Mouse (Mus musculus) MEL (cell line): ENCODE measurements at regions not wholly inside any gene's neighbourhood (a gene's known extent, or its start where the extent isn't known, plus 50 kb on each side); places are given as distances from the start of the nearest gene placed in this dataset.

Experiments used
- DNase-seq: peaks from one replicate; pipeline ENCODE4 v3.0.0; 2011; ENCODE audit warnings: low read depth, low spot score
- H3K27ac ChIP-seq: 2 replicates; pipeline ENCODE4 v1.5.1; 2012; ENCODE audit warnings: low read depth, mild to moderate bottlenecking, control low read depth, low read length, moderate library complexity; ENCODE audit not compliant: control insufficient read depth
- H3K27me3 ChIP-seq, 2 experiments: fragments of 150-350 bp in 1 of 2; sonication (generic) in 1 of 2; 2 replicates each; pipeline ENCODE4 v1.6.1; 2012; ENCODE audit warnings: low read length in 2 of 2, mild to moderate bottlenecking in 2 of 2, improper control_type of control experiment in 1 of 2, moderate library complexity in 1 of 2; ENCODE audit not compliant: insufficient read depth in 2 of 2, control insufficient read depth in 1 of 2
- H3K36me3 ChIP-seq, 2 experiments: 2 replicates each; pipeline ENCODE4 v1.6.1; 2012 to 2014; ENCODE audit warnings: low read length in 2 of 2, improper control_type of control experiment in 1 of 2, inconsistent platforms in 1 of 2, mild to moderate bottlenecking in 1 of 2; ENCODE audit not compliant: insufficient read depth in 2 of 2, control insufficient read depth in 1 of 2
- H3K4me1 ChIP-seq, 2 experiments: fragments of 150-350 bp in 1 of 2; sonication (generic) in 1 of 2; 2 replicates each; pipeline ENCODE4 v1.6.1; 2012; ENCODE audit warnings: low read length in 2 of 2, improper control_type of control experiment in 1 of 2, mild to moderate bottlenecking in 1 of 2; ENCODE audit not compliant: insufficient read depth in 2 of 2, control insufficient read depth in 1 of 2
- H3K4me3 ChIP-seq, 2 experiments: fragments of 150-350 bp in 1 of 2; sonication (generic) in 1 of 2; 2 replicates each; pipeline ENCODE4 v1.5.1; 2012; ENCODE audit warnings: low read depth in 2 of 2, low read length in 2 of 2, mild to moderate bottlenecking in 2 of 2, moderate library complexity in 2 of 2, control low read depth in 1 of 2, improper control_type of control experiment in 1 of 2; ENCODE audit not compliant: control insufficient read depth in 1 of 2, insufficient read depth in 1 of 2
- H3K79me2 ChIP-seq: 2 replicates; pipeline ENCODE4 v1.6.1; 2012; ENCODE audit warnings: mild to moderate bottlenecking, low read length, moderate library complexity; ENCODE audit not compliant: control insufficient read depth, poor library complexity, insufficient read depth
- H3K9ac ChIP-seq: 2 replicates; pipeline ENCODE4 v1.6.1; 2012; ENCODE audit warnings: low read depth, mild to moderate bottlenecking, control low read depth, low read length, moderate library complexity; ENCODE audit not compliant: control insufficient read depth, poor library complexity, severe bottlenecking
- H3K9me3 ChIP-seq: fragments of 150-350 bp; sonication (generic); replicated peaks from 2 replicates; pipeline ENCODE4 v1.6.1; 2012; ENCODE audit warnings: mild to moderate bottlenecking, low read length, improper control_type of control experiment, moderate library complexity; ENCODE audit not compliant: insufficient read depth
- BHLHE40 ChIP-seq: IDR thresholded peaks from 2 replicates; pipeline ENCODE4 v1.6.1; 2012; ENCODE audit warnings: low read depth, mild to moderate bottlenecking, inconsistent platforms, low read length, improper control_type of control experiment, borderline replicate concordance
- CHD1 ChIP-seq: IDR thresholded peaks from 2 replicates; pipeline ENCODE4 v1.6.1; 2012; ENCODE audit warnings: low read depth, mild to moderate bottlenecking, inconsistent platforms, low read length, improper control_type of control experiment
- ELF1 ChIP-seq: IDR thresholded peaks from 2 replicates; pipeline ENCODE4 v1.6.1; 2014; ENCODE audit warnings: low read depth, mild to moderate bottlenecking, inconsistent platforms, low read length, improper control_type of control experiment, moderate library complexity
- ETS1 ChIP-seq: IDR thresholded peaks from 2 replicates; pipeline ENCODE4 v1.6.1; 2012; ENCODE audit warnings: low read depth, mild to moderate bottlenecking, inconsistent platforms, low read length, improper control_type of control experiment, moderate library complexity
- MAFK ChIP-seq: IDR thresholded peaks from 2 replicates; pipeline ENCODE4 v1.6.1; 2011; ENCODE audit warnings: low read depth, mild to moderate bottlenecking, low read length, improper control_type of control experiment, borderline replicate concordance
- MAX ChIP-seq: IDR thresholded peaks from 2 replicates; pipeline ENCODE4 v1.6.1; 2011; ENCODE audit warnings: low read length, improper control_type of control experiment
- MEF2A ChIP-seq: IDR thresholded peaks from 2 replicates; pipeline ENCODE4 v1.6.1; 2014; ENCODE audit warnings: low read depth, mild to moderate bottlenecking, inconsistent platforms, low read length, improper control_type of control experiment; ENCODE audit not compliant: poor library complexity, insufficient replicate concordance, severe bottlenecking; ENCODE audit errors: extremely low read depth
- MYC ChIP-seq: IDR thresholded peaks from 2 replicates; pipeline ENCODE4 v1.6.1; 2011; ENCODE audit warnings: low read depth, mild to moderate bottlenecking, low read length, improper control_type of control experiment, moderate library complexity
- NELFE ChIP-seq: IDR thresholded peaks from 2 replicates; pipeline ENCODE4 v1.6.1; 2011; ENCODE audit warnings: low read depth, low read length, improper control_type of control experiment
- NRF1 ChIP-seq: IDR thresholded peaks from 2 replicates; pipeline ENCODE4 v1.6.1; 2014; ENCODE audit warnings: low read depth, mild to moderate bottlenecking, inconsistent platforms, low read length, improper control_type of control experiment, moderate library complexity; ENCODE audit not compliant: poor library complexity, insufficient read depth, severe bottlenecking
- POLR2A ChIP-seq, 2 experiments: IDR thresholded peaks; 2 replicates each; pipeline ENCODE4 v1.6.1; 2011 to 2012; ENCODE audit warnings: low read length in 2 of 2, mild to moderate bottlenecking in 2 of 2, control low read depth in 1 of 2, improper control_type of control experiment in 1 of 2, low read depth in 1 of 2, moderate library complexity in 1 of 2; ENCODE audit not compliant: control insufficient read depth in 1 of 2, insufficient read depth in 1 of 2, poor library complexity in 1 of 2
- POLR2AphosphoS2 ChIP-seq: IDR thresholded peaks from 2 replicates; pipeline ENCODE4 v1.6.1; 2011; ENCODE audit warnings: low read length, improper control_type of control experiment
- RAD21 ChIP-seq: IDR thresholded peaks from 2 replicates; pipeline ENCODE4 v1.6.1; 2011; ENCODE audit warnings: mild to moderate bottlenecking, low read depth, low read length, improper control_type of control experiment
- RCOR1 ChIP-seq: IDR thresholded peaks from 2 replicates; pipeline ENCODE4 v1.6.1; 2012; ENCODE audit warnings: low read depth, mild to moderate bottlenecking, inconsistent platforms, low read length, improper control_type of control experiment
- SMC3 ChIP-seq: IDR thresholded peaks from 2 replicates; pipeline ENCODE4 v1.6.1; 2011; ENCODE audit warnings: low read depth, low read length, improper control_type of control experiment
- TAL1 ChIP-seq: IDR thresholded peaks from 2 replicates; pipeline ENCODE4 v1.6.1; 2012; ENCODE audit warnings: mild to moderate bottlenecking, inconsistent platforms, low read length, moderate library complexity, mixed read lengths
- TCF12 ChIP-seq: IDR thresholded peaks from 2 replicates; pipeline ENCODE4 v1.6.1; 2014; ENCODE audit warnings: low read depth, mild to moderate bottlenecking, inconsistent platforms, low read length, improper control_type of control experiment, moderate library complexity
- USF2 ChIP-seq, 2 experiments: IDR thresholded peaks; 2 replicates each; pipeline ENCODE4 v1.6.1; 2011 to 2012; ENCODE audit warnings: improper control_type of control experiment in 2 of 2, low read length in 2 of 2, borderline replicate concordance in 1 of 2, inconsistent platforms in 1 of 2, low read depth in 1 of 2, mild to moderate bottlenecking in 1 of 2; ENCODE audit not compliant: insufficient read depth in 1 of 2
- ZMIZ1 ChIP-seq: IDR thresholded peaks from 2 replicates; pipeline ENCODE4 v1.6.1; 2012; ENCODE audit warnings: low read depth, mild to moderate bottlenecking, inconsistent platforms, low read length, improper control_type of control experiment, moderate library complexity
- ZNF384 ChIP-seq: IDR thresholded peaks from 2 replicates; pipeline ENCODE4 v1.6.1; 2012; ENCODE audit warnings: low read depth, mild to moderate bottlenecking, inconsistent platforms, low read length, improper control_type of control experiment

GRCm38 (mm10) chr4:7581931-7582330 is 656.9 kb downstream of the Car8 start:
- no peaks in the 10 kb centered on the region for H3K27me3 ChIP-seq

GRCm38 (mm10) chr4:7581220-7581916 is 657.5 kb downstream of the Car8 start:
- no peak overlapping the region for H3K4me3 ChIP-seq
- H3K9me3 ChIP-seq: no peaks in the 10 kb centered on the region
- H3K27me3 ChIP-seq: no peaks in the 10 kb centered on the region
- no peaks in the 10 kb centered on the region for H3K79me2 ChIP-seq
- TF ChIP-seq NRF1: no peak
- TF ChIP-seq ELF1: no peak
- H3K27ac ChIP-seq: no peak overlapping the region
- DNase-seq: no peak
- H3K36me3 ChIP-seq: no peaks in the 10 kb centered on the region
- no peak overlapping the region for H3K9ac ChIP-seq
- no peaks in the 10 kb centered on the region for H3K4me1 ChIP-seq

More at GRCm38 (mm10) chr4:7581931-7582330, 656.9 kb downstream of the Car8 start:
- Histone ChIP-seq H3K27ac (no peak overlapping the region), H3K4me1 (no peaks in the 10 kb centered on the region), H3K9ac (no peak overlapping the region), H3K79me2 (no peaks in the 10 kb centered on the region), H3K4me3 (no peak overlapping the region), H3K9me3 (no peaks in the 10 kb centered on the region), H3K36me3 (no peaks in the 10 kb centered on the region)
- DNase-seq: no peak
- TF ChIP-seq TCF12 (no peak), TAL1 (no peak), MAFK (no peak), ETS1 (no peak), RAD21 (no peak), RCOR1 (no peak), SMC3 (no peak), ZMIZ1 (no peak), POLR2A (IDR thresholded peaks at IDR 0.05; ENCODE audit: control insufficient read depth in 1 of 2, insufficient read depth in 1 of 2, low read depth in 1 of 2, low read length in 2 of 2, poor library complexity in 1 of 2) (no peak), MYC (no peak), NELFE (no peak), NRF1 (no peak), CHD1 (no peak), MEF2A (no peak), BHLHE40 (no peak), MAX (no peak), POLR2AphosphoS2 (no peak), ZNF384 (no peak), USF2 (IDR thresholded peaks at IDR 0.05; ENCODE audit: borderline replicate concordance in 1 of 2, insufficient read depth in 1 of 2, low read depth in 1 of 2, low read length in 2 of 2) (no peak)
